Mouse (Mus musculus) kidney, embryonic 14.5 days (tissue): ENCODE measurements at regions not wholly inside any gene's neighbourhood (a gene's known extent, or its start where the extent isn't known, plus 50 kb on each side); places are given as distances from the start of the nearest gene placed in this dataset.

Source experiments
- ATAC-seq: fragments of 200-750 bp; cut with Nextera tagmentation; 2 replicates; pipeline ENCODE4 v1.8.0; 2017; ENCODE audit warnings: moderate number of reproducible peaks, mild to moderate bottlenecking, moderate TSS enrichment, moderate library complexity; ENCODE audit not compliant: low FRiP score, low TSS enrichment
- H3K27ac ChIP-seq: fragments of 300-500 bp; sonication (generic); 2 replicates; pipeline ENCODE4 v1.5.1; 2014; ENCODE audit warnings: low read depth, mild to moderate bottlenecking, low read length, moderate library complexity, mixed read lengths
- H3K27me3 ChIP-seq: fragments of 300-500 bp; sonication (generic); 2 replicates; pipeline ENCODE4 v1.6.1; 2014; ENCODE audit warnings: mild to moderate bottlenecking, low read length; ENCODE audit not compliant: control insufficient read depth, insufficient read depth
- H3K36me3 ChIP-seq: fragments of 300-500 bp; sonication (generic); 2 replicates; pipeline ENCODE4 v1.6.1; 2014; ENCODE audit warnings: low read length, mixed read lengths; ENCODE audit not compliant: control insufficient read depth, insufficient read depth
- H3K4me1 ChIP-seq: fragments of 300-500 bp; sonication (generic); 2 replicates; pipeline ENCODE4 v1.6.1; 2014; ENCODE audit warnings: low read length, mixed read lengths; ENCODE audit not compliant: control insufficient read depth, insufficient read depth
- H3K4me2 ChIP-seq: fragments of 300-500 bp; sonication (generic); replicated peaks from 2 replicates; pipeline ENCODE4 v1.6.1; 2014; ENCODE audit warnings: low read depth, mild to moderate bottlenecking, low read length
- H3K4me3 ChIP-seq: fragments of 300-500 bp; sonication (generic); 2 replicates; pipeline ENCODE4 v1.5.1; 2014; ENCODE audit warnings: mild to moderate bottlenecking, low read length
- H3K9ac ChIP-seq: fragments of 300-500 bp; sonication (generic); 2 replicates; pipeline ENCODE4 v1.6.1; 2014; ENCODE audit warnings: low read depth, mild to moderate bottlenecking, low read length, moderate library complexity
- H3K9me3 ChIP-seq: fragments of 300-500 bp; sonication (generic); 2 replicates; pipeline ENCODE4 v1.6.1; 2016; ENCODE audit warnings: low read length; ENCODE audit not compliant: control insufficient read depth
- WGBS: fragments of 180-500 bp; shearing (Covaris S2); extraction: QIAGEN DNeasy Blood & Tissue Kit; methylation state at CpG from one replicate; pipeline ENCODE4 v1.1.7; 2014; 5-methylcytosine and 5-hydroxymethylcytosine counted together

- no peaks in the 10 kb centered on the region for H3K4me1 ChIP-seq
- 59% methylated on average over 7 of the region's 7 CpGs for WGBS
- no peaks in the 10 kb centered on the region for H3K27me3 ChIP-seq
- no peak for ATAC-seq
- no peak overlapping the region for H3K9ac ChIP-seq
- H3K9me3 ChIP-seq, result no peaks in the 10 kb centered on the region
- no peaks in the 10 kb centered on the region for H3K36me3 ChIP-seq
- no peak overlapping the region for H3K4me3 ChIP-seq
- no peak overlapping the region for H3K27ac ChIP-seq
- H3K4me2 ChIP-seq, result no peak overlapping the region
These were observed 196.1 kb upstream of the Ppargc1a start for GRCm38 (mm10) chr5:51763599-51763998.

- Histone ChIP-seq H3K4me2 (no peak overlapping the region), H3K4me1 (no peaks in the 10 kb centered on the region), H3K4me3 (no peak overlapping the region), H3K36me3 (no peaks in the 10 kb centered on the region), H3K9me3 (no peaks in the 10 kb centered on the region), H3K27ac (no peak overlapping the region), H3K9ac (no peak overlapping the region), H3K27me3 (no peaks in the 10 kb centered on the region)
- no peak for ATAC-seq
- WGBS, result 24% methylated on average over 3 of the region's 3 CpGs
These were observed 194.8 kb upstream of the Ppargc1a start for GRCm38 (mm10) chr5:51762352-51762751.

GRCm38 (mm10) chr5:51758289-51758688 lies 190.8 kb upstream of the Ppargc1a start:
- Histone ChIP-seq H3K4me3 (no peak overlapping the region), H3K27ac (no peak overlapping the region), H3K4me2 (no peak overlapping the region), H3K9ac (no peak overlapping the region), H3K27me3 (no peaks in the 10 kb centered on the region), H3K36me3 (no peaks in the 10 kb centered on the region), H3K9me3 (no peaks in the 10 kb centered on the region), H3K4me1 (no peaks in the 10 kb centered on the region)
- ATAC-seq, result no peak
- 75% methylated on average over 2 of the region's 2 CpGs for WGBS

GRCm38 (mm10) chr5:51757864-51758263 lies 190.3 kb upstream of the Ppargc1a start:
- H3K4me3 ChIP-seq, result no peak overlapping the region
- no peak overlapping the region for H3K27ac ChIP-seq
- no peak overlapping the region for H3K9ac ChIP-seq
- H3K36me3 ChIP-seq, result no peaks in the 10 kb centered on the region
- no peak for ATAC-seq
- H3K4me2 ChIP-seq, result no peak overlapping the region
- H3K9me3 ChIP-seq, result no peaks in the 10 kb centered on the region
- WGBS, result 79% methylated on average over 2 of the region's 2 CpGs
- no peaks in the 10 kb centered on the region for H3K4me1 ChIP-seq
- H3K27me3 ChIP-seq, result no peaks in the 10 kb centered on the region

GRCm38 (mm10) chr5:51752024-51752423 lies 184.5 kb upstream of the Ppargc1a start:
- H3K4me3 ChIP-seq, result no peak overlapping the region
- WGBS, result 54% methylated on average over 4 of the region's 4 CpGs

GRCm38 (mm10) chr5:51750456-51750855 lies 182.9 kb upstream of the Ppargc1a start:
- no peak overlapping the region for H3K4me2 ChIP-seq
- no peak overlapping the region for H3K4me3 ChIP-seq
- H3K27ac ChIP-seq, result no peak overlapping the region
- ATAC-seq, result no peak
- 95% methylated on average over 8 of the region's 8 CpGs for WGBS
- H3K4me1 ChIP-seq, result no peaks in the 10 kb centered on the region
- H3K36me3 ChIP-seq, result no peaks in the 10 kb centered on the region
- no peaks in the 10 kb centered on the region for H3K9me3 ChIP-seq
- H3K27me3 ChIP-seq, result no peaks in the 10 kb centered on the region
- H3K9ac ChIP-seq, result no peak overlapping the region

More at GRCm38 (mm10) chr5:51752024-51752423, 184.5 kb upstream of the Ppargc1a start:
- Histone ChIP-seq H3K4me2 (no peak overlapping the region), H3K4me1 (no peaks in the 10 kb centered on the region), H3K27me3 (no peaks in the 10 kb centered on the region), H3K27ac (no peak overlapping the region), H3K9me3 (no peaks in the 10 kb centered on the region), H3K36me3 (no peaks in the 10 kb centered on the region), H3K9ac (no peak overlapping the region)
- no peak for ATAC-seq

- Histone ChIP-seq H3K4me3 (no peak overlapping the region), H3K27me3 (no peaks in the 10 kb centered on the region), H3K4me1 (no peaks in the 10 kb centered on the region), H3K9me3 (no peaks in the 10 kb centered on the region), H3K36me3 (no peaks in the 10 kb centered on the region), H3K27ac (no peak overlapping the region), H3K4me2 (no peak overlapping the region), H3K9ac (no peak overlapping the region)
- WGBS, result 93% methylated on average over 8 of the region's 8 CpGs
- no peak for ATAC-seq
These were observed 173.4 kb upstream of the Ppargc1a start for GRCm38 (mm10) chr5:51740893-51741292.

- WGBS, result 89% methylated on average over 1 of the region's 1 CpGs
- H3K9ac ChIP-seq, result no peak overlapping the region
- no peak overlapping the region for H3K27ac ChIP-seq
- H3K4me3 ChIP-seq, result no peak overlapping the region
- H3K9me3 ChIP-seq, result no peaks in the 10 kb centered on the region
- no peaks in the 10 kb centered on the region for H3K4me1 ChIP-seq
- no peak overlapping the region for H3K4me2 ChIP-seq
- no peak for ATAC-seq
- H3K27me3 ChIP-seq, result no peaks in the 10 kb centered on the region
- no peaks in the 10 kb centered on the region for H3K36me3 ChIP-seq
These were observed 162.7 kb upstream of the Ppargc1a start for GRCm38 (mm10) chr5:51730241-51730640.

- Histone ChIP-seq H3K9ac (no peak overlapping the region), H3K4me3 (no peak overlapping the region), H3K9me3 (no peaks in the 10 kb centered on the region), H3K4me2 (no peak overlapping the region), H3K4me1 (no peaks in the 10 kb centered on the region), H3K36me3 (no peaks in the 10 kb centered on the region), H3K27ac (no peak overlapping the region), H3K27me3 (no peaks in the 10 kb centered on the region)
- 82% methylated on average over 1 of the region's 1 CpGs for whole genome bisulfite sequencing
- ATAC-seq, result no peak
These were observed 162.2 kb upstream of the Ppargc1a start for GRCm38 (mm10) chr5:51729771-51730170.

- Histone ChIP-seq H3K4me3 (no peak overlapping the region), H3K27me3 (no peaks in the 10 kb centered on the region), H3K36me3 (no peaks in the 10 kb centered on the region), H3K4me1 (no peaks in the 10 kb centered on the region), H3K9ac (no peak overlapping the region), H3K4me2 (no peak overlapping the region), H3K9me3 (no peaks in the 10 kb centered on the region), H3K27ac (no peak overlapping the region)
- ATAC-seq, result no peak
These were observed 159.2 kb upstream of the Ppargc1a start for GRCm38 (mm10) chr5:51726762-51727161.
